Mouse (Mus musculus) frontal cortex, adult (tissue): ENCODE measurements at regions not wholly inside any gene's neighbourhood (a gene's known extent, or its start where the extent isn't known, plus 50 kb on each side); places are given as distances from the start of the nearest gene placed in this dataset.

Source experiments
- ATAC-seq: cut with Nextera tagmentation; 2 replicates; pipeline ENCODE4 v1.9.2; 2017; ENCODE audit warnings: mild to moderate bottlenecking, moderate library complexity, mixed read lengths; ENCODE audit not compliant: low TSS enrichment

DNA sequence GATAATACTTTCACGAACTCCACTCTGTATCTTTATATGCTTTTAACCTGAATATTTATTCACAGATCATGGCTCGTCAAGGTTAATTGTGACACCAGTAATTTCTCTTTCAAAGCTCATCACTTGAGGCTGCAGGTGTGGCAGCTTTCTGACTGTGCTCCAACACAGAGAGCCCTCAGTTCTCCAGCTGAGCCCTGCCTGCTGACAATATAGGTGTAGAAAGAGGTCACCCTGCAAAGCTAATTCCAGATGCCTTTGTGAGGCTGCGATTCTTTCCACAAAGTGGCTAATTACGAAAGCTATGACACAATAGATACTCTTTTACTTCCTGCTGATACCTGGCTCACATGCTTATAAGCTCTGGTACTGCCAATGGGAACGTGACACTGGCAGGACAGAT, 64.0 kb downstream of the Slitrk5 start:
- ATAC-seq, result peak; percentile 46; the same call in 1 of the 2 replicates

DNA sequence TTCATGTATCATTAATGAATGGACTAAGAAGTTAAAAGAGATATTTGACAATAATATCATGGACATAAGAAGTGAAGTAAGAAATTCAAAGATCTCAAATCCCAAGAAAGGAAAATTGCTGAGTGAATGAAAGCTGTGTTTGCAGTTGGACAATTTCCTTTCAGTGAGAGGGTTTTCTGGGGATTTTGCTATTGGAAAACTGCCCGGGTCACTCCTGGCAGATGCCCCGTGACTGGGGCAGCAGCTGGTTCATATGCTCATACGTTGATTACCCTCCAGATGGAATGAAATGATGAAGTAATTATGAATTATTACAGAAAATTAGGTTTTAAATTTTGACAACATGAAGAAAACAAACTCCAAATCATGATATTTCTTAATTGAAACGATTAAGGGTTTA, 88.7 kb downstream of the Slitrk5 start:
- ATAC-seq, result no peak

DNA sequence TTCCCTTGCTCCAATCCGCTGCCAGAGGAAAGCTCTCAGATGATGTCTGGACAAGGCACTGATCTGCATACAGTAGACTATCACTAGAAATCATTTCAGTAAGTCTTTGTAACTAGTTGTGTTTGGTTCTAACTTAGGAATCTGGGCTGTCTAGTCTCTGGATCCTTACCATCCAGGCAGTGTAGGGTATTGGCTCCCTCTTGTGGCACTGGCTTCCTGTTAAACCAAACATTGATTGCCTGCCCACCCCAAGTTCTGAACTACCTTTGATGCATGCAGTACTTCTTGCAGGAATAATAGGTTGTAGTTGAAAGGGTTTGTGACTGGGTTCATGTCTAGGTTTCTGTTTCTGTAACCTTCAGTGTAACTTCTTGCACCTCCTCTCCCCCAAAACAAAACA, 103.3 kb downstream of the Slitrk5 start:
- ATAC-seq, result 0 out of 2 replicates have a peak, but pooled peaks have one; percentile 50

DNA sequence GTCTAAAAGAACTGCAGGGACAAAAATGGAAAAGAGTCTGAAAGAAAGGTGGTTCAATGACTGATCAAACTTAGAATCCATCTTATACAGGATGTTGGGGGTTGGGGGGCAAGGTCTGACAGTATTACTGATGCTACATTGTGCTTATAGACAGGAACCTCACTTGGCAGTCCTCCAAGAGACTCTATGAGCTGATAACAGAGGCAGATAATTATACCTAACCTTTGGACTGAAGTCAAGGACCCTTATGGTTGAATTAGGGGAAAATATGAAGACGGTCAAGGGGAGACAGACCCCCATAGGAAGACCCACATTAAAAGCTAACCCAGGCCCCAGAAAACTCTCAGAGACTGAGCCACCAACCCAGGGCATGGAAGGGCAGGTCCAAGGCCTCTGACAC, 133.1 kb downstream of the Slitrk5 start:
- no peak for ATAC-seq

DNA sequence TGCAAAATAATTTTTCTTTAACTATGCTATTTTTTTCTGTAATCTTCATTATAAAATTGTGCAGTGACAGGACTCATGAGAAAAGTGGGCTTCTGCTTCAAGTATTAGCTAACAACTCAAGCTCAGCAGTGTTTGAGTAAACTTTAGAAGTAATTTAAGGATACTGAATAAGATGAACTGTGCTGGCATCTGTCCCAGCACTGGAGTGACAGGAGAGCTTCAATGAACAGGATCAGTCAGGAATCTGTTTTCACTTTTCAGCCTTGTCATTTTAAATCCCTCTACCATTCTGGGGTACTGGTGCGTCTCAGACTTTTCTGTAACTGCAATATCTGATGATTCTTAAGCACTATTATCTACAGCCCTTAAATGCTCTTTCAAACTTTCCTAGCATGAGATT, 135.0 kb downstream of the Slitrk5 start:
- ATAC-seq, result no peak

DNA sequence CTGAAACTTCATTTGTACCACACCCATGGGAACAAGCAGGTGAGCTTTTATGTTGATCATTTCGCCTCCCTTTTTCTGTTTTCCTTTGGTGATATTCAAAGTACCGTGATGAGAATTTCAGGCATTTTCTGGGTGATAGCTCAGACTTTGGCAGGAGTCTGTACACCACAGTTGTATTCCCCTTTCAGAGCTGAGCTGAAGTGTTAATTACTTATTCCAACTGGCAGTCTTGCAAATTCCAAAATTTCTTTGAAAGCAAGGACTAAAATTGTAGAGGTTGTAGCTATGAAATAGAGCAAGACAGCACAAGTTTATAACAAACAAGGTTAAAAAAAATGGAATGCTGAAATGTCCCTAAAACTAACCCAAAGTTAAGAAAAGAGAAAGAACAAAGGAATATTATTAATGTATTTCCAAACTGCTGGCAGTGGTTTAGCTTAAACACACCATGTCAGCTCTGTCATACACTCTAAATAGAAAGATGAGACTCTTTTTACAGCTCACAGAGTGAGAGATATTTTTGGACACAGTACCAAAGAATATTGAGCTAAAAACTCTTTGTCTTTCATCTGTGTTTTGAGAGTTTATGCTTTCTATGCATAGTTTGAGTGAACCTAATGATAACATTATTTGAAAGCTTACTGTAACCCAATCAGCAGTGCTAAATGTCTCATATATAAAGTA, 147.3 kb downstream of the Slitrk5 start:
- peak; percentile 99 for ATAC-seq
